Mouse (Mus musculus) brain, adult 2 months (tissue): ENCODE measurements at regions not wholly inside any gene's neighbourhood (a gene's known extent, or its start where the extent isn't known, plus 50 kb on each side); places are given as distances from the start of the nearest gene placed in this dataset.

Source experiments
- DNase-seq: peaks from one replicate; pipeline ENCODE4 v3.0.0; 2011; ENCODE audit warnings: low read depth, low spot score

GRCm38 (mm10) chr2:10816374-10816773 lies 355.5 kb upstream of the Prkcq start:
- DNase-seq, result no peak

GRCm38 (mm10) chr2:10825278-10826133 lies 346.4 kb upstream of the Prkcq start:
- peak; percentile 83 for DNase-seq

- no peak for DNase-seq
Observed at GRCm38 (mm10) chr2:10826134-10826767, 345.7 kb upstream of the Prkcq start.

DNA sequence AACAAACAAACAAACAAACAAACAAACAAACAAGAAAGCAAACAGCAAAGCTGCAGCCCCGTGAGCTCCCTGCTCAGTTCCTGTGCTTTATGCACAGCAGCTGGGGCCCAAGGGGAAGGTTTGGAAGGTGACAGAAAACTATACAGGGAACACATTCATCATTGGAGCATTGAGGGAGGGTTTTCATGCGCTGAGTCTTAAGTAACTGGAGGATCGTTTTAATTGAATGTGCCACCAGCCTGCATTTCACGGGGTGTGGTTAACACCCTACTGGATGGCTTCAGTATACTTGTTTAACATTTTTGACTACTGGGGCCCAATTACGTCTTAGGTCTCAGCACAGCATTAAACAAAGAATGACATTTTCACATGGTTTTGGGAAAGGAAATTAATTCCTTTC lies 331.9 kb upstream of the Prkcq start:
- DNase-seq, result no peak

GRCm38 (mm10) chr2:10861654-10862292 lies 310.1 kb upstream of the Prkcq start:
- no peak for DNase-seq

DNA sequence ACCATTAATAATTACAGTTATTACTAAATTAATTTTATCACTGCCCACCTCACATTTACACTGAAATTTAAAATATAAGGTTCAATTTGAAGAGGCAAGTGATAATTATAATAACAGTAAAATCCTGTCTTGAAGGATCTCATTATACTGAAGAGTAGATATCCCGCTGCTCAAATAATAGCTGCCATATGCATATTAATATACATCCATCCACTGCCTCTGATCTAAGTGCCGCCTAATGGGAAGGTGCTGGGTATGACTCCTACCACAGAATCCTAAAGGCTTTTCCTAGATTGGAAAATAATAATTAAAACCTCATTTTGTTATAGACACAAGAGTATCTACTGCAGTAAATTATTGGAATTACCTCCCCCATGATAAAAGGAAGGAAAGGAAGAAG lies 307.5 kb upstream of the Prkcq start:
- DNase-seq, result no peak

DNA sequence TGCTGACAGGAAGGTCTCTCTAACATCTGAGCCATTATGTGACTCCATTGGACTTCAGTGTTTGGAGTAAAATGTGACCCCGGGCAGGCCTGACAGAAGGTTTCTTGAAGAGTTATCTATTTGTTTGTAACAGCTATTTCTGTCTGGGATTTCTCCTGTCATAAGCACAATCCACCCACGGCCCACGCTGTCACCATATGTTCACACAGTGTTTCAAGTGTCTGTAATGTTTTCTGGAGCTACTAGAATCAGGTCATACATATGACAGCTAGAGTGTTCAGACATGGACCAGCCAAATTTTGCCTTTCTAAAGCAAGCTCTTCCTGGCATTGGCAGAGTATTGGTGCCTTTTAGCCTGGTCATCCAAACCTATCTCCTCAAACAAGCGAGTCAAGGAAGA lies 297.6 kb upstream of the Prkcq start:
- peak; percentile 63 for DNase-seq

DNA sequence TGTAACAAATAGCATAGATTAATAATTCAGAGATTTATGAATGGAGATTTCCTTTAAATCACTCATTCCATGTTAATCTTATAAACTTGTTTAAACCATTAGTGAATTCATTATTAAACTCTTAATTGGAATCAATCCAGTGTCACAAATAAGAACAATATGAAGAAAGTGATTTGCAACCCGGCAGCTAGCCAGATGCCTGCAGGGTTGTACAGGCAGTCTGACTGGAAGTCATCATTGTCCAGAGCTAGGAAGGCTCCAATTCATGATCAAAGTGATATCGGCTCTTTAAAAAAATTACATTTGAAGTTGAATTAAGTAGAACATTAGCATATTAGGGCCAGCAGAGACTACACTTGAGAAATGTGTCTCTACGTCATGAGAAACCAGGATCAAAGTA lies 270.0 kb upstream of the Prkcq start:
- no peak for DNase-seq

DNA sequence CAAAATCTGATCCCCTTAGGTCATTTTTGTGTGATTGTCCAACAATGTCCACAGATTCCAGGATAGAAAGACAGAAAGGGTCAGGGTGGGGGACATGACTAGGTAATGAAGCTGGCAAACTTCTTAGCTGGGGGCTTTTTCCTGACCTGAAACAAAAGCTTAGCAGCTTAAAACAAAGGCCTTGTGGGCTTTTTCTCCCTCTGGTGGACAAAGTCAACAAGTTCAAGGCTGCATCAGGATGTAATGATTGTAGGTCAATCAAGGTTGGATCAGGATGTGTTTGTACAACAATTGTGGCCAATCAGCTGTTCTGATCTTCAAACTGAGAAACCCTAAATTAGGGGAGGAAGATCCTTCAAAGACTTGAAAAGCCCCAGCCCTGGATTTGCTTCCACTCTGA lies 252.0 kb upstream of the Prkcq start:
- DNase-seq, result peak; percentile 11

- no peak for DNase-seq
Observed at GRCm38 (mm10) chr2:10920686-10921485, 251.0 kb upstream of the Prkcq start.

DNA sequence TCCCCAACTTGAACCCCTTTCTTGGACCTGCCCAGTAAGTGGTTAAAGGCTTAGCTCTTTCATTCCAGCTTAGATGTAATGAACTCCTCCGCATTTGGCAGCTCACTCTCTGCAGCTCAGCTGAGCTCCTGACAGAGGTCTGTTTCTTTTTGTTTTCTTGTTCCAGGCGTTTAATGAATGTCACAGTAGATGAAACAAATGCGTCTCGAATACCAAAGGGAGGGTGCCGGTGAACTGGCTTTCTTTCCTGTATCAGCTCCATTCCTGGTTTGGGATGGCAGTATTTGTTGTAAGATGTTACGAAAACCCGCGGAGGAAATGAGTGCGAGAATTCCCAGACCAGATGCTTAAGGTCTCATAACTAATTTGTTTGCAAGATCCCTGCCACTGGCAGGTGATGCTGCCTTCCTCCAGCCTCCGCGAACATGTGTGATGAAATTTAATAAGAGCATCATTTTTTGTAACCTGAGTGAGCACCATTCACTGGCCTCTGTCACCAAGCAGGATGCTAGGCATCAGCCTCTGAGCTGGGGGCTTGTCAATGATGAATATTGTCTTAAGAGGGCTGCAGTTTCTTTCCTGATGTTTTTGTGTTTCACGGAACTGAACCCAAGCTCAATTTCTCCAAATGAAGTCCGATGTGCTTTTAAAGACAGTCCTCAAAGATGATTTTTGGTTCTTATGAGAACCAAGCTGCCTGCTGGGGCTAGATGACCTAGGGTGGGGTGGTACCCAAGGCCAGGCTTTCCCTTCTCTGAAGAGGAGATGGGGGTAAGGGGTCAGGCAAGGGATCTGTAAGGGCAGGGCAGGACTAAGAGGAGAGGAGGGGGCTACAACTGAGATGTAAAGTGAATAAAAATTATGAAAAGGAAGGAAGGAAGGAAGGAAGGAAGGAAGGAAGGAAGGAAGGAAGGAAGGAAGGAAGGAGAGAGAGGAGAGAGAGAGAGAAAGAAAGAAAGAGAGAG lies 250.1 kb upstream of the Prkcq start:
- peak; percentile 42 for DNase-seq

- no peak for DNase-seq
Observed at GRCm38 (mm10) chr2:10923984-10924383, 247.9 kb upstream of the Prkcq start.

DNA sequence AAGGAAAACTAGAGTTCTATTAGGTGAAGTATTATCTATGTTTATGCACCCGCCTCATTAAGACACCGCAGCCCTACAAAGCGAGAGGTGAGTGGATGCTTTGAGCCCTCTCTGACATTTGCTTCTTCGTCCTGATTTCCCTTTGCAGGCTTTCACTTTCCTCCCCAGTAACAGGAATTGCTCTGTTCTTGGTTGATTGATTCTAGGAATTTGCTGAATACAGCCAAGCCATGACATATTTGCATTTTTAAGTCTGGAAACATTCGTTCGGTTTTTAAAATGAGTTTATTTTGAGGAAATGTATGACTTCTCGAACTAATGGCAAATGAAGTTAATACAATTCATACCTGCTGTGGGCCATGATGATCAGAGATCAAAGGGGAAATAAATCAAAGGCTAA lies 246.5 kb upstream of the Prkcq start:
- no peak for DNase-seq

GRCm38 (mm10) chr2:10937405-10937804 lies 234.5 kb upstream of the Prkcq start:
- DNase-seq, result peak; percentile 20

- DNase-seq, result no peak
Observed at GRCm38 (mm10) chr2:10965224-10965623, 206.7 kb upstream of the Prkcq start.

DNA sequence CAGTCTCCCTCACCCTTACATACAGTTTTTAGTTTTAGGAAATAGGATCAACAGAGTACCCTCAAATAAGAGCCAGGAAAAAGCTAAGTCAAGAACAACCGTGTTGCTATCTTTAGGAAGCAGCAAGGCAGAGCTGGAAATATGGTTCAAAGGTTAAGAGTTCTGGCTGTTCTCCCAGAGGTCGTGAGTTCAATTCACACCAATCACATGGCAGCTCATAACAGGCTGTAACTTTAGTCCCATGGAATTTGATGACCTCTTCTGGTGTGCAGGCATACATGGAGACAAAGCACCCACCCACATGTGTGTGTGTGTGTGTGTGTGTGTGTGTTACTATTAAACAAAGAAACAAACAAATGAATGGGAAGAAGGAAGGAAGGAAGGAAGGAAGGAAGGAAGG lies 205.0 kb upstream of the Prkcq start:
- DNase-seq, result no peak

GRCm38 (mm10) chr2:10969111-10969689 lies 202.7 kb upstream of the Prkcq start:
- no peak for DNase-seq

- DNase-seq, result peak; percentile 52
Observed at GRCm38 (mm10) chr2:10972051-10972450, 199.9 kb upstream of the Prkcq start.

DNA sequence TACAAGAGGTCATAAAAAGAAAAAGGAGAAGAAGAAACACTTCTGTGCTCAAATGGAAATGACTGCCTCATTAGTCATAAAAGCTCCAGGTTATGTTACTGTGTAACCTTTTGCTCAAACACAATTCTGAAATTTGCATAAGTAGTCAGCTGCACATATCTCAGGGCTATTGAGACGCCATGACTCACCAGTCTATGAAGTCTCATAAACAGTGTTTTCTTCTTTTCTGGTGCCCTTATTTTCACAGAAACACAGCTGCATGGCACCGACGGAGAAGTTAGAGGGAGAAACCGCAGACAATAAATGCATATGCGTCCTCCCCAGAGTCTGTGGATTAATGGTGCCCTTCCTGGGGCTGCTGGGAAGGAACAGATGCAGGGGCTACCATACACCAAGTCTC lies 193.1 kb upstream of the Prkcq start:
- peak; percentile 15 for DNase-seq

DNA sequence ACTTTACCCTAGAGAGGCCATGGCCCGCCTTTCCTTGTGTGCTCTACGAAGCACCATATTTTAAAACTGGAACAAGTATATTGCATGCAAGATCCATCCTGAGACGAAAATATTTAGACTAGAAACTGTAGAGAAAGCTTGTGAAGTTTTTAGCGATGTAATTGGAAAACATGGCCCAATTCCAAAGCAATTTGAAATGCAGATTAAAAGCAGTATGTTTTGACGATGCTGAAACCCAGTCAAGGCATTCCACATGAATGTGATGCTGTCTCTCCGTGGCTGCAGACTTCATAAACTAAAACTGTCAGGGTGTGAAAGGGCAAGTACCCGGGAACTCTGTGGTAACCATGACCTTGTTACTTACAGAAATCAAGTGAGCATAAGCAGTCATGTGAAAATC lies 185.8 kb upstream of the Prkcq start:
- DNase-seq, result peak; percentile 33
